Mouse (Mus musculus): Measurements from ENCODE around the gene Wdr90. TPM values are rescaled to one million over a fixed set of nuclear protein-coding genes. Genes with fewer than 3 reads are reported as not detected.

The Wdr90 gene
- total RNA-seq, 4 experiments from 2014 or later = 0.36 to 1.6 (median 0.84) TPM

DNA sequence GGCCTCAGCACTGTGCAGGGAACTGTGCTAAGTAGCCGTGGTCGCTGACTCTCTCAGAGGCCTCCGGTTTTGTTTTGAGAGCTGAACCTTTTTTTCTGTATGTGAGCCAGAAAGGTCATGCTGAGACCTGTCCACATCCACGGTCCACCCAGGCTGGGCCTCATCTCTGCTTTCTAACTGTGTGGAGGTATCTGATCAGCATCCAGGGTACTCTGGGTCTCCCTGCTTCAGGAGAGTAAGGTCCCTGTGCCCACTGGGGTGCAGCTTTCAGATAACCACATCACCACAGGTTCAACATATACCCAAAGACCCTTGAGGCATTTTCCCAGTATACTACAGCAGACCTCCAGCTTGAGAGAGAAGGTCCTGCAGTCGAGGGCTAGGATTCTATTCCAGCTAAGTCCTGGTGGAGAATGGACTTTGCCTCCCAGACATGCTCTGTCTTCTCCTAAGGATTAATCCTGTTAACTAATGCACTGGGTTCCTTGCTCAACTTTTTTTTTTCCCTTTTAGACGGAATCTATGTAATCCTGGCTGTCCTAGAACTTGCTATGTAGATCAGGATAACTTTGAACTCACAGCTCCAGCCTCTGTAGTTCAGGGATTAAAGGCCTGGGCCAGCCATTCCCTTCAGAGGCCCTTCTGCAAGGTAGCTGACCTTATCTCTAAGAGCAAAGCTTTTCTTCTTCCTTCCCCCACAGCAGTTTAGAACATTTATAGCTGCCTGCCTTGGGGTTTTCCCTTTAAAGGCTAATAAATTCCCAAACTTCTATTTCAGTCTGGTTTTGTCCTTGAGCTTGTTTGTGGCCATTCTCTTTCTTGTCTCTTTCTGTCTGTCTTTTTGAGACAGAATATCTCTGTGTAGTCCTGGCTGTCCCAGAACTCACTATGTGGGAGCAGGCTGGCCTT, 657 bp upstream of the Wdr90 start:
- DNase-seq (ENCODE audit: low spot score in 2 of 2) = no peak

DNA sequence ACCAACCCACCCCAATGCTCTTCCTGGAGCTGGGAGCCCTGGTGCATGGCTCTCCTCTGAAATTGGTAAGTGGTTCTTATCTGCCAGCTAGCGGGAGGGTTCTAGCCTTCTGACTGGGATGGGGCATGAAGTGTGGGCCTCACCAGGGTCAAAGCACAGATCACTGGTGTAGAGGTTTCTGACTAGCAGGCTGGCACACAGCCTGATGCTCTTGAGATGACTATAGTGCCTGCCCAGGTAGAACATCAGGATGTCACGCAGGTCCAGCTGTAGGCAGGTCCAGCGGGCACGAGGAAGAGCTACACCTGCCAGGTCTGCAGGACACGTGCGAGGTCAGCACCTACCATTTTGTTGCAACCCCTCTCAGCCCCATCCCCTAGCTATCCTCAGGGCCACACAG, 1.1 kb downstream of the Wdr90 start:
- no peak for DNase-seq (ENCODE audit: low spot score in 2 of 2)

GRCm38 (mm10) chr17:25844396-25844901, 16.9 kb downstream of the Wdr90 start, which contains the start of gene Rhot2:
Gene Rhot2, minus strand, starts transcription at chr17:25844851.
- DNase-seq (ENCODE audit: low spot score in 2 of 2) = peak; percentile 91 to 94

DNA sequence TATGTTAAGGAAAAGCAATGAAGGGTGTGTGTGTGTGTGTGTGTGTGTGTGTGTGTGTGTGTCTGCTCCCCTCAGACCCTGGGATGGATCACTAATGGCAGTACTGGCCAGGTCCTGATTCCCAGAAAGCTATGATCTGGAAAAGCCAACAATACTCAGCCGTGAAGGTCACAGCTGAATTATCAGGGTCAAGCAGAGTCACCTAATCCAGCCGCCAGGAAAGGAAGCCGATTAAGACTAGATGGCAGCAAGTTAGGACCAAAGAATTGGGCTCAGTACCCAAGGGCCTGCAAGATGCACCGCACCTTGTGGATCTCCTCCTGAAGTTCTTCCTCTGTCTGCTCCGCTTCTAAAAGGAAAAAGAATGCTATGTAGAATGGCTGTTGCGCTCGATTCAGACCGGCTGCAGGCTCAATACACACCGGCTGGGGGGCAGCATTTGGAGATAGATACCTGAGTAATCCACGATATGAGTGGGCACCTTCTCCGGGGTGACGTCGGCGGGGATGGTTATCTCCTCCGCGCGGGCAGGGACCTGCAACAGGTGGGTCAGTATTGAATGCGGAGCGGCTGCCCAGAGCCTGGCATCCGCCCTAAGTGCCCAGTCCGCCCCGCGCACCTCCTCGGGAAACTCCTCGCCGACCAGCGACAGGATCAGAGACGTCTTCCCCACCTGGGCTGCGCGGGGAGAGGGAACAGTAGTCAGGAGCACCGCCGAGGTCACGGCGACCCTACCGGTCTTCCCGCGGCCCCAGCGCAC, 17.5 kb downstream of the Wdr90 start:
- no peak for DNase-seq (ENCODE audit: low spot score in 2 of 2)

DNA sequence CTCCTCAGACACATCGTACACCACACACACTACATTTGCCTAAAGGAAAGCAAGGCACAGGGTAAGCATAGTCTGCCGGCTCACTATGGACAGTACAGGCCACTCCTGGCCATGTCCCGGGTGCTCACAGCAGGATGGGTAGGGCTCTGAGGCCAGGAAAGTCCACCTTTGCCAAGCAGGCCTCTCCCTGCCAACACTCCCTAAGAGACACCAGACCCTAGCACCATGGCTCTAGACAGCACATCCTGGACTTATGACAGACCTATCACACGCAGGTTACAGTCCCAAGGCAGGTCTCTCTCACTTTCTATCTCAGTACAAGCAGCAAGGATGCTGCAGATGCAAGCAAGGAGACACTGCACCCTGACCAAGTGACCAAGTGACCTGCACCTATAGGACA, 18.2 kb downstream of the Wdr90 start:
- no peak for DNase-seq (ENCODE audit: low spot score in 2 of 2)

DNA sequence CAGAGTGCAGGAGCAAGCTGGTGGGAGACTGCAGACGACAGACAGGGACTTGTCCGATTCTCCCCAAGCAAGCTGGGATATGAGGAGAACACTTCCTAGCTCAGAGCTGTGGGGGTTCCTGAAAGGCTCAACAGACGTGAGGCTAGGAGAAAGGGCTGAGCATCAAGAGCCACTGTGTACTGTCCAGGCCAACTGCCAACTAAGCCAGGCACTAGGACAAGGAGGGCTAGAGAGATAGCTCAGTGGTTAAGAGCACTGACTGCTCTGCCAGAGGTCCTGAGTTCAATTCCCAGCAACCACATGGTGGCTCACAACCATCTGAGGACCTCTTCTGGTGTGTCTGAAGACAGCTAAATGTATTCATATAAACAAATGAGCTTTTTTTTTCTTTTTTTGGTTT, 18.8 kb downstream of the Wdr90 start:
- DNase-seq (ENCODE audit: low spot score in 2 of 2) = no peak

DNA sequence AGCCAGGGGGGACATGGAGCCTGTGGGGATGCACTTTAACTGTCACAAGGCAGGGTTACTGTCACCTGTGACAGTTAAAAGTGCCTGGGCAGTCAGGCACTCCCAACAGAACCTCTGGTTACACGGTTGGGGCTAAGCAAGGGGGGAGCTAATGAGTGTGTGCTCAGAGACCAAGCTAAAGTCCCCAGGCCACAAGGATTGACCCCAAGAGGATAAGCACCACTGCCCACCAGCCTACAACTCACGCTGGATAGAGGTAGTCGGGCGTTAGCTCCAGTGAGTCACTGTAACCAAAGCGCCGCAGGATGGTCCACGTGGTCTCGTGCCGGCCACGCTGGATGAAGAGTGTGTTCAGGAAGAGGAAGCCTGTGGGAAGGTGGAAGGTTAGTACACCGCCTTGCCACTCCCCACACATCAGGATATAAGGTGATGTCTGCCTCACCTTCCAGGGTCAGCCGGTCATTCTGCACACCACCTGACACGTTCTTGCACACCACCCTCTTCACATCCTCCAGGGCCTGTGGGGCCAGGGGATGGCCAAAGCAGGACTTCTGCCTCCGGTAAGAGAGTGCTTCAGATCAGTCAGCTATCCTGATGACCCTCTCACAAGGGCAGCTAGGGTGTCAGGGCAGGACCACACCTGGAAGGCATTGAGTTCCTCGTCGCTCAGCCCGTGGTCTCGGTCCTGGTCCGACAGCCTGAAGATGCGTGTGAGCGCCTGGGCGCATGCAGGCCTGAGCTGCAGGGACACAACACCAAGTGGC, 20.0 kb downstream of the Wdr90 start, which contains the start of gene Gm20683:
Gene Gm20683 (minus strand): TSS at position 647 of the 764 bp plus-strand sequence.
- DNase-seq (ENCODE audit: low spot score in 2 of 2) = no peak

DNA sequence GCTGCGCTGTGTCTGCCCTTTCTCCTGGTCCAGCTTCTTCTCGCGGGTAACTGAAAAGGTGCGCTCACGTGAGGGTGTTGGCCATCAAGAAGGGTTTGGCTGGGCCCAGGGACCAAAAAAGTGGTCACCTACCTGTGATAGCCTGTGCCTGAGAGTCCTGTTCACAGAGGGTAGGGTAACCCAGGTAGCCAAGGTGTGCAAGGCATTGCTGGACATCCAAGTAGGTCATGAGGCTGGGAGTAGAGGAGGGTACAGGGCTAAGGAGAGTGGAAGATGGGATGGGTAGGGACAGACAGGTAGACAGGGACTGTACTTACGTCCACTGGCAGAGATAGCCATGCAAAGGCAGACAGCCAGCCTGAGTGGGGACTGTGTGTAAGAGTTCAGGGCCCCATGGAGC, 20.8 kb downstream of the Wdr90 start:
- no peak for DNase-seq (ENCODE audit: low spot score in 2 of 2)

- no peak for DNase-seq (ENCODE audit: low spot score in 2 of 2)
Measured at GRCm38 (mm10) chr17:25839455-25840235, 21.7 kb downstream of the Wdr90 start.

GRCm38 (mm10) chr17:25838904-25839303, 22.4 kb downstream of the Wdr90 start:
- no peak for DNase-seq (ENCODE audit: low spot score in 2 of 2)

- no peak for DNase-seq (ENCODE audit: low spot score in 2 of 2)
Measured at GRCm38 (mm10) chr17:25837533-25837932, 23.8 kb downstream of the Wdr90 start.

DNA sequence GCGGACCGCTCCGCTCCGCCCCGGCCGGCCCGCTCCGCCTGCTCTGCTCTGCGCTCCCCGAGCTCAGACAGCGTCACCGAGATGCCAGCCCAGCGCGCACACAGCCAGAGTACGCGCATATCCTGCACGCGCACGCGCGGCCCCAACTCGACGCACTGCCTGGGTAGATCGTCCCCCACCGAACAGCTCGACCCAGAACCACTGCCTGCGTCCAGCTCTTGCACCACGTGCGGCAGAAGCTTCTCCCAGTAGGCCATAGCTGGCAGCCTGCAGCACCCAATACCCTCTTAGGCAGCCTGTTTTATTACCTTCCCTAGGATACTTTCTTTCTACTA, 24.3 kb downstream of the Wdr90 start, which contains the start of gene Rhbdl1:
Gene Rhbdl1 (minus strand): TSS at position 220 of the 335 bp plus-strand sequence.
- DNase-seq (ENCODE audit: low spot score in 2 of 2) = peak; percentile 77 to 89

DNA sequence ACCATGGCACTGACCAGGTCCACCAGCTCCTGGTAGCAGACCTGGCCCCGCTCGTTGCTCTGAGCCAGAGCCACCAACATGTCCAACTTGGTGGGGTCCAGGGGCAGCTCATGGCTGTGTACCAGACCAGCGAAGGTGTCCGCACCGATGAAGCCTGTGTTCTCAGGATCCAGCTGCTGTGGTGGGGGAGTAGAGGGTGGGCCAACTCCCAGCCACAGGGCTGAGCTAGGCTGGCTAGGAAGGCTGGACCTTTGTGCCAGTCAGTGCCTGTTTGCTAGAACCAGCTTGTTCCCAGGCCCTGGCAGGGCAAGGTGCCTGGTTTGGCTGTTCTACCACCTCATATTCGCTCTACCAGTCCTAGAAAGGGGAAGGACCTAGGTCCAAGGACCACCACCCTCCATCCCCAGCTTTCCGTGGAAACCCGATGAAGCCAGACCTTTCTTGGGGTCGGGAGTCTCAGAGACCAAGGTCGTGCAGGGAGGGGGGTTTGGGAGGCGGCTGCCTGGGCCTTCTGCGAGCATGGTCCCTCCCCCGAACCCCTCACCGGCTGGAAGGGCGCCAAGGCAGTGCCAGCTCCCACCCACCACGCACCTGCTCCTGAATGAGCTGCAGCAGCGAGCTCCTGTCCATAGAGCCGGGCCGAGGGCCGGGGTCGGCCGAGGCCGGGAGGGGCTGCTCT, 24.8 kb downstream of the Wdr90 start:
- no peak for DNase-seq (ENCODE audit: low spot score in 2 of 2)

GRCm38 (mm10) chr17:25835816-25836215, 25.5 kb downstream of the Wdr90 start:
- DNase-seq (ENCODE audit: low spot score in 2 of 2) = no peak

- no peak for DNase-seq (ENCODE audit: low spot score in 2 of 2)
Measured at GRCm38 (mm10) chr17:25835301-25835700, 26.0 kb downstream of the Wdr90 start.

- DNase-seq (ENCODE audit: low spot score in 2 of 2) = no peak
Measured at GRCm38 (mm10) chr17:25834595-25835222, 26.6 kb downstream of the Wdr90 start.

GRCm38 (mm10) chr17:25833961-25834594, 27.2 kb downstream of the Wdr90 start:
- DNase-seq (ENCODE audit: low spot score in 2 of 2) = no peak

GRCm38 (mm10) chr17:25833291-25833663, 28.0 kb downstream of the Wdr90 start, which contains the start of gene Stub1:
Gene Stub1, minus strand, starts transcription at chr17:25833404.
- DNase-seq (ENCODE audit: low spot score in 2 of 2) = peak; percentile 93
